Mouse (Mus musculus) natural killer cell, adult 2 months (primary cell): ENCODE data around the gene Gsk3a.

Experiments
- DNase-seq, 2 experiments: peaks; one replicate each; pipeline ENCODE4 v3.0.0; 2022; ENCODE audit warnings: low spot score in 2 of 2

The Gsk3a gene

GRCm38 (mm10) chr7:25249314-25250140 lies 11.9 kb upstream of the Gsk3a start:
- peak in 1 of 2 experiments; percentile 58 for DNase-seq

GRCm38 (mm10) chr7:25248846-25249313 lies 11.2 kb upstream of the Gsk3a start:
- no peak for DNase-seq

GRCm38 (mm10) chr7:25248018-25248647 lies 10.5 kb upstream of the Gsk3a start:
- no peak for DNase-seq

- no peak for DNase-seq
Observed at GRCm38 (mm10) chr7:25247498-25247897, 9.8 kb upstream of the Gsk3a start.

GRCm38 (mm10) chr7:25246759-25247137 lies 9.1 kb upstream of the Gsk3a start:
- DNase-seq = no peak

GRCm38 (mm10) chr7:25246079-25246758 lies 8.6 kb upstream of the Gsk3a start:
- no peak for DNase-seq

- no peak for DNase-seq
Observed at GRCm38 (mm10) chr7:25244562-25245369, 7.1 kb upstream of the Gsk3a start.

GRCm38 (mm10) chr7:25243361-25243760 lies 5.7 kb upstream of the Gsk3a start:
- DNase-seq = no peak

- DNase-seq = no peak
Observed at GRCm38 (mm10) chr7:25241062-25241461, 3.4 kb upstream of the Gsk3a start.

GRCm38 (mm10) chr7:25240631-25241030 lies 3.0 kb upstream of the Gsk3a start:
- no peak for DNase-seq

- DNase-seq = peak; percentile 81 to 87
Observed at GRCm38 (mm10) chr7:25238829-25239623, 1.4 kb upstream of the Gsk3a start.

- peak; percentile 93 for DNase-seq
Observed at GRCm38 (mm10) chr7:25238015-25238706, 510 bp upstream of the Gsk3a start.

- DNase-seq = no peak
Observed at GRCm38 (mm10) chr7:25235526-25235925, 2.1 kb downstream of the Gsk3a start.

GRCm38 (mm10) chr7:25233061-25233460 lies 4.6 kb downstream of the Gsk3a start:
- DNase-seq = no peak

GRCm38 (mm10) chr7:25232101-25232648 lies 5.5 kb downstream of the Gsk3a start:
- DNase-seq = no peak

- no peak for DNase-seq
Observed at GRCm38 (mm10) chr7:25230690-25231285, 6.9 kb downstream of the Gsk3a start.

GRCm38 (mm10) chr7:25227523-25228300 lies 9.9 kb downstream of the Gsk3a start:
- no peak for DNase-seq

GRCm38 (mm10) chr7:25222275-25222967 lies 15.2 kb downstream of the Gsk3a start:
- DNase-seq = no peak
